Mouse (Mus musculus): ENCODE measurements around the gene Nectin4.

The Nectin4 gene

GRCm38 (mm10) chr1:171360253-171360652, 9.6 kb upstream of the Nectin4 start:
- peak; percentile 21 for DNase-seq (ENCODE audit: low spot score)

- DNase-seq (ENCODE audit: low spot score) = peak; percentile 93
Observed at GRCm38 (mm10) chr1:171360656-171361055, 9.2 kb upstream of the Nectin4 start, which contains the start of gene Klhdc9. TSS of gene Klhdc9 (minus strand) at chr1:171360798.

GRCm38 (mm10) chr1:171361106-171362103, 8.5 kb upstream of the Nectin4 start:
- DNase-seq (ENCODE audit: low spot score) = peak; percentile 80

- no peak for DNase-seq (ENCODE audit: low spot score)
Observed at GRCm38 (mm10) chr1:171365934-171366333, 4.0 kb upstream of the Nectin4 start.

- DNase-seq (ENCODE audit: low spot score) = no peak
Observed at GRCm38 (mm10) chr1:171372880-171373279, 3.0 kb downstream of the Nectin4 start.

GRCm38 (mm10) chr1:171373946-171374345, 4.0 kb downstream of the Nectin4 start:
- no peak for DNase-seq (ENCODE audit: low spot score)

- DNase-seq (ENCODE audit: low spot score) = peak; percentile 91
Observed at GRCm38 (mm10) chr1:171375646-171376097, 5.8 kb downstream of the Nectin4 start.

GRCm38 (mm10) chr1:171378298-171378697, 8.4 kb downstream of the Nectin4 start:
- DNase-seq (ENCODE audit: low spot score) = no peak

GRCm38 (mm10) chr1:171379935-171380599, 10.2 kb downstream of the Nectin4 start:
- DNase-seq (ENCODE audit: low spot score) = peak; percentile 77

- DNase-seq (ENCODE audit: low spot score) = no peak
Observed at GRCm38 (mm10) chr1:171382096-171382620, 12.3 kb downstream of the Nectin4 start.

- peak; percentile 90 for DNase-seq (ENCODE audit: low spot score)
Observed at GRCm38 (mm10) chr1:171384361-171384760, 14.5 kb downstream of the Nectin4 start.

- DNase-seq (ENCODE audit: low spot score) = no peak
Observed at GRCm38 (mm10) chr1:171385171-171385570, 15.3 kb downstream of the Nectin4 start.

GRCm38 (mm10) chr1:171387099-171387498, 17.2 kb downstream of the Nectin4 start:
- no peak for DNase-seq (ENCODE audit: low spot score)

- no peak for DNase-seq (ENCODE audit: low spot score)
Observed at GRCm38 (mm10) chr1:171388376-171389102, 18.6 kb downstream of the Nectin4 start, which contains the start of gene Arhgap30. TSS of gene Arhgap30 (plus strand) at chr1:171388954.

- no peak for DNase-seq (ENCODE audit: low spot score)
Observed at GRCm38 (mm10) chr1:171390101-171390500, 20.2 kb downstream of the Nectin4 start.

- DNase-seq (ENCODE audit: low spot score) = no peak
Observed at GRCm38 (mm10) chr1:171401821-171402220, 31.9 kb downstream of the Nectin4 start.

GRCm38 (mm10) chr1:171402991-171403390, 33.1 kb downstream of the Nectin4 start:
- no peak for DNase-seq (ENCODE audit: low spot score)

GRCm38 (mm10) chr1:171407263-171407662, 37.4 kb downstream of the Nectin4 start:
- no peak for DNase-seq (ENCODE audit: low spot score)

- DNase-seq (ENCODE audit: low spot score) = no peak
Observed at GRCm38 (mm10) chr1:171410231-171410630, 40.3 kb downstream of the Nectin4 start.

GRCm38 (mm10) chr1:171410947-171411484, 41.1 kb downstream of the Nectin4 start, which contains the start of gene Usf1:
TSS of gene Usf1 (plus strand) at chr1:171411313.
- peak; percentile 95 for DNase-seq (ENCODE audit: low spot score)

GRCm38 (mm10) chr1:171411492-171411941, 41.6 kb downstream of the Nectin4 start:
- no peak for DNase-seq (ENCODE audit: low spot score)
